Mouse (Mus musculus): Measurements from ENCODE around the gene Dgkd. TPM values are rescaled to one million over a fixed set of nuclear protein-coding genes. Genes with fewer than 3 reads are reported as not detected.

Dgkd gene
- total and polyA plus RNA-seq, 3 experiments = 23.5 to 47.3 (median 40.8) TPM

GRCm38 (mm10) chr1:87959998-87960431, 106.9 kb downstream of the Dgkd start:
- 27% methylated on average over 4 of the region's 4 CpGs for WGBS
- no peaks in the 10 kb centered on the region for H3K27me3 ChIP-seq (ENCODE audit: control insufficient read depth, insufficient read depth, low read length)
- DNase-seq = no peak
- intact Hi-C loops (cut with DNase I) = no loop called here
- no peaks in the 10 kb centered on the region for H3K4me1 ChIP-seq (ENCODE audit: control insufficient read depth, insufficient read depth, low read length)
- no peak for TF ChIP-seq EP300 (IDR thresholded peaks at IDR 0.05; ENCODE audit: insufficient read depth, low read depth, low read length)
- TF ChIP-seq POLR2A (IDR thresholded peaks at IDR 0.05; ENCODE audit: insufficient read depth, low read depth, low read length) = no peak
- TF ChIP-seq CTCF (IDR thresholded peaks at IDR 0.05) = no peak
- H3K4me3 ChIP-seq = no peak overlapping the region
- H3K9ac ChIP-seq (ENCODE audit: low read depth, low read length) = no peak overlapping the region
- peaks cover 3% of the 10 kb centered on the region for H3K36me3 ChIP-seq (ENCODE audit: control insufficient read depth, insufficient read depth, low read length)
- no peaks in the 10 kb centered on the region; the same call in 1 of the 2 replicates for H3K79me2 ChIP-seq (replicated peaks; ENCODE audit: control insufficient read depth, insufficient read depth, low read length)
- H3K27ac ChIP-seq = no peak overlapping the region

- no peak for TF ChIP-seq EP300 (IDR thresholded peaks at IDR 0.05; ENCODE audit: insufficient read depth, low read depth, low read length)
- no peak for TF ChIP-seq POLR2A (IDR thresholded peaks at IDR 0.05; ENCODE audit: insufficient read depth, low read depth, low read length)
- TF ChIP-seq CTCF (IDR thresholded peaks at IDR 0.05) = no peak
- H3K36me3 ChIP-seq (ENCODE audit: control insufficient read depth, insufficient read depth, low read length) = peaks cover 3% of the 10 kb centered on the region
- no peak for DNase-seq
Observed at GRCm38 (mm10) chr1:87960752-87961151, 107.7 kb downstream of the Dgkd start.

DNA sequence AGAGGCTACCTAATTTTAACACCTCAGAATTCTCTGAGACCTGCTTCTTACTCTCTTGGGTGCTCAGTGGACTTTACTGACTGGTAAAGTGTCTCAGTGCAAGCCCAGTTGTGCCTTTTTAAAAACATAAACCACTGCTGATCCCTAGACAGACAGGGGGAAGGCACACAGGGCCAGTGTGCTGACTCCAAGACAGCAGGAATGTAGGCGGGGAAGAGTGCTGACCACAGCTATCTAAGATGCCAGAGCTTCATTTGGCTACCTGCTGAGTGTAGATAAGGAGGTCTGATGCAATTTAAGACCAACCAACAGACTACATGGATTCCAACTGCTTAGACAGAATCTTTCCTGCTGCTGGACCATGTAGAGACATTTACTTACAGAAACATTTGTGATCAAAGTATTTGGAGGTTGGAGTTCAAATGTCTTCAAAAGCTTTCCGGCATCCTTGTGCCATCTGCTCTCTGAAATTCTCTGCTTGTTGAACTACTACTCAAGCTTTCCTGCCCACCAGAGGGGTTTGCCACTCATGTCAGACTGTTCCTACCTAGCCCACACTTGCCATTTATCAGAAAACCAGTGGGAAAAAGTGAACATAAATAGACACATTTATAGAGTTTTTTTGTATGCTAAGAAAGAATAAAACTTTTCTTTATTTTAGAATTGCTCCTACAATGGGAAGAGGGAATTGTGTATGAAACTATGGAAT, 108.5 kb downstream of the Dgkd start:
- no peak overlapping the region for H3K9ac ChIP-seq (ENCODE audit: low read depth, low read length)
- H3K4me3 ChIP-seq = no peak overlapping the region
- peaks cover 3% of the 10 kb centered on the region for H3K36me3 ChIP-seq (ENCODE audit: control insufficient read depth, insufficient read depth, low read length)
- WGBS = 74% methylated on average over 2 of the region's 2 CpGs
- H3K27me3 ChIP-seq (ENCODE audit: control insufficient read depth, insufficient read depth, low read length) = no peaks in the 10 kb centered on the region
- no peak overlapping the region for H3K27ac ChIP-seq
- no peaks in the 10 kb centered on the region for H3K4me1 ChIP-seq (ENCODE audit: control insufficient read depth, insufficient read depth, low read length)
- no peaks in the 10 kb centered on the region; the same call in 1 of the 2 replicates for H3K79me2 ChIP-seq (replicated peaks; ENCODE audit: control insufficient read depth, insufficient read depth, low read length)
- intact Hi-C loops (cut with DNase I) = no loop called here
- no peak for DNase-seq
- TF ChIP-seq EP300 (IDR thresholded peaks at IDR 0.05; ENCODE audit: insufficient read depth, low read depth, low read length) (no peak), POLR2A (IDR thresholded peaks at IDR 0.05; ENCODE audit: insufficient read depth, low read depth, low read length) (no peak), CTCF (IDR thresholded peaks at IDR 0.05) (no peak)

More at GRCm38 (mm10) chr1:87960752-87961151, 107.7 kb downstream of the Dgkd start:
- no peak overlapping the region for H3K9ac ChIP-seq (ENCODE audit: low read depth, low read length)
- no peak overlapping the region for H3K27ac ChIP-seq
- H3K4me1 ChIP-seq (ENCODE audit: control insufficient read depth, insufficient read depth, low read length) = no peaks in the 10 kb centered on the region
- no peaks in the 10 kb centered on the region; the same call in 1 of the 2 replicates for H3K79me2 ChIP-seq (replicated peaks; ENCODE audit: control insufficient read depth, insufficient read depth, low read length)
- no peak overlapping the region for H3K4me3 ChIP-seq
- intact Hi-C loops (cut with DNase I) = no loop called here
- WGBS = 95% methylated on average over 4 of the region's 4 CpGs
- no peaks in the 10 kb centered on the region for H3K27me3 ChIP-seq (ENCODE audit: control insufficient read depth, insufficient read depth, low read length)

GRCm38 (mm10) chr1:87970381-87970780, 117.3 kb downstream of the Dgkd start:
- intact Hi-C loops (cut with DNase I) = no loop called here
- no peak for DNase-seq
- WGBS = 70% methylated on average over 4 of the region's 4 CpGs
- Histone ChIP-seq H3K27me3 (ENCODE audit: control insufficient read depth, insufficient read depth, low read length) (no peaks in the 10 kb centered on the region), H3K4me3 (no peak overlapping the region), H3K36me3 (ENCODE audit: control insufficient read depth, insufficient read depth, low read length) (peaks cover 2% of the 10 kb centered on the region), H3K27ac (no peak overlapping the region), H3K9ac (ENCODE audit: low read depth, low read length) (no peak overlapping the region), H3K79me2 (replicated peaks; ENCODE audit: control insufficient read depth, insufficient read depth, low read length) (no peaks in the 10 kb centered on the region), H3K4me1 (ENCODE audit: control insufficient read depth, insufficient read depth, low read length) (no peaks in the 10 kb centered on the region)
- TF ChIP-seq EP300 (IDR thresholded peaks at IDR 0.05; ENCODE audit: insufficient read depth, low read depth, low read length) = no peak
- TF ChIP-seq CTCF (IDR thresholded peaks at IDR 0.05) = no peak
- no peak for TF ChIP-seq POLR2A (IDR thresholded peaks at IDR 0.05; ENCODE audit: insufficient read depth, low read depth, low read length)

DNA sequence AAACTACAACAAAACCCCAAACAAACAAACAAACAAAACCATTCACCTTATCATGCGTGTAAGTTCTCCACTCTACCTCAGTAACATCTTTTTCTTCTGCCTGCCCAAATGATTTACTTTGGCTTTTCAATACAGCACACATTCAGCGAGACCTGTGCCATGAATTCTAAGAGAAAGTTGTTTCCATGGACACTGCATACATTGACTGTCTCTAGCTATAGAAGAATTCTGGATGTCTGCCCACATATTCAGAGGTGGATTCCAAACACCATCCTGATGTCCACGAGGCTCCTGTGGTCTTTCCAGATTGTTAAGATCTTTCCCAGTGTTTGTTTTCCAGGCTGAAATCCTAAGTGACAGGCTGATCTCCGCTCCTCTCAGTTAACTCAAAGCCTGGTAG, 129.2 kb downstream of the Dgkd start:
- Histone ChIP-seq H3K4me1 (ENCODE audit: control insufficient read depth, insufficient read depth, low read length) (no peaks in the 10 kb centered on the region), H3K79me2 (replicated peaks; ENCODE audit: control insufficient read depth, insufficient read depth, low read length) (no peaks in the 10 kb centered on the region), H3K9ac (ENCODE audit: low read depth, low read length) (no peak overlapping the region), H3K36me3 (ENCODE audit: control insufficient read depth, insufficient read depth, low read length) (peaks cover 6% of the 10 kb centered on the region), H3K27ac (no peak overlapping the region), H3K4me3 (no peak overlapping the region), H3K27me3 (ENCODE audit: control insufficient read depth, insufficient read depth, low read length) (no peaks in the 10 kb centered on the region)
- TF ChIP-seq CTCF (IDR thresholded peaks at IDR 0.05) = no peak
- TF ChIP-seq EP300 (IDR thresholded peaks at IDR 0.05; ENCODE audit: insufficient read depth, low read depth, low read length) = no peak
- no peak for DNase-seq
- 84% methylated on average over 4 of the region's 4 CpGs for WGBS
- intact Hi-C loops (cut with DNase I) = no loop called here

GRCm38 (mm10) chr1:87992716-87993115, 139.6 kb downstream of the Dgkd start:
- H3K36me3 ChIP-seq (ENCODE audit: control insufficient read depth, insufficient read depth, low read length) = peaks cover 7% of the 10 kb centered on the region
- H3K27me3 ChIP-seq (ENCODE audit: control insufficient read depth, insufficient read depth, low read length) = no peaks in the 10 kb centered on the region
- no peak overlapping the region for H3K4me3 ChIP-seq
- WGBS = 98% methylated on average over 2 of the region's 2 CpGs
- TF ChIP-seq EP300 (IDR thresholded peaks at IDR 0.05; ENCODE audit: insufficient read depth, low read depth, low read length) (no peak), CTCF (IDR thresholded peaks at IDR 0.05) (no peak), POLR2A (IDR thresholded peaks at IDR 0.05; ENCODE audit: insufficient read depth, low read depth, low read length) (no peak)
- no peak overlapping the region for H3K9ac ChIP-seq (ENCODE audit: low read depth, low read length)
- intact Hi-C loops (cut with DNase I) = no loop called here
- H3K27ac ChIP-seq = no peak overlapping the region
- no peak for DNase-seq
- H3K4me1 ChIP-seq (ENCODE audit: control insufficient read depth, insufficient read depth, low read length) = no peaks in the 10 kb centered on the region
- no peaks in the 10 kb centered on the region for H3K79me2 ChIP-seq (replicated peaks; ENCODE audit: control insufficient read depth, insufficient read depth, low read length)

Other genes with a start within 250 kb of the Dgkd start
- 10 to 100 TPM; 13.2 to 13.8 TPM for gene Inpp5d, start 233.0 kb upstream of the Dgkd start, total RNA-seq (2021)
- 8.4 and 13.5 TPM in 2 replicates for gene Inpp5d, start 233.0 kb upstream of the Dgkd start, polyA plus RNA-seq (2012; rRNA removed)
- gene Atg16l1, start 97.4 kb upstream of the Dgkd start, total RNA-seq (2021) = 10 to 100 TPM; 29.4 to 29.9 TPM
- 24.6 and 31.7 TPM in 2 replicates for gene Atg16l1, start 97.4 kb upstream of the Dgkd start, polyA plus RNA-seq (2012; rRNA removed)
- gene Sag, start 49.6 kb upstream of the Dgkd start, total RNA-seq (2021) = under 1 TPM; 0.16 to 0.43 TPM
- gene Sag, start 49.6 kb upstream of the Dgkd start, polyA plus RNA-seq (2012; rRNA removed) = 0.47 and 0.57 TPM in 2 replicates
- 10 to 100 TPM; 15.2 to 15.6 TPM for gene Usp40, start 155.3 kb downstream of the Dgkd start, total RNA-seq (2021)
- gene Usp40, start 155.3 kb downstream of the Dgkd start, polyA plus RNA-seq (2012; rRNA removed) = 9.3 and 12.7 TPM in 2 replicates
- not detected for gene Ugt1a10, start 202.1 kb downstream of the Dgkd start, total RNA-seq (2021)
- gene Ugt1a10, start 202.1 kb downstream of the Dgkd start, polyA plus RNA-seq (2012; rRNA removed) = not detected in 2 replicates
- not detected for gene Ugt1a9, start 217.5 kb downstream of the Dgkd start, total RNA-seq (2021)
- not detected in 2 replicates for gene Ugt1a9, start 217.5 kb downstream of the Dgkd start, polyA plus RNA-seq (2012; rRNA removed)
- not detected for gene Ugt1a8, start 234.5 kb downstream of the Dgkd start, total RNA-seq (2021)
- gene Ugt1a8, start 234.5 kb downstream of the Dgkd start, polyA plus RNA-seq (2012; rRNA removed) = not detected in 2 replicates
- 1 to 10 TPM in 1 of 2 experiments, under 1 TPM in 1; 0.70 to 1.2 TPM for gene Ugt1a7c, start 241.8 kb downstream of the Dgkd start, total RNA-seq (2021)
- gene Ugt1a7c, start 241.8 kb downstream of the Dgkd start, polyA plus RNA-seq (2012; rRNA removed) = 0.26 and 0.90 TPM in 2 replicates
- 1 to 10 TPM; 1.4 to 1.8 TPM for gene Ugt1a6b, start 250.0 kb downstream of the Dgkd start, total RNA-seq (2021)
- 0.64 and 4.2 TPM in 2 replicates for gene Ugt1a6b, start 250.0 kb downstream of the Dgkd start, polyA plus RNA-seq (2012; rRNA removed)